Mouse (Mus musculus): ENCODE results near the gene Pnma1. TPM values are rescaled to one million over a fixed set of nuclear protein-coding genes. Genes with fewer than 3 reads are reported as not detected.

Pnma1 gene
- polyA plus RNA-seq, 1 experiment from 2014 or later, result 6.5 TPM

DNA sequence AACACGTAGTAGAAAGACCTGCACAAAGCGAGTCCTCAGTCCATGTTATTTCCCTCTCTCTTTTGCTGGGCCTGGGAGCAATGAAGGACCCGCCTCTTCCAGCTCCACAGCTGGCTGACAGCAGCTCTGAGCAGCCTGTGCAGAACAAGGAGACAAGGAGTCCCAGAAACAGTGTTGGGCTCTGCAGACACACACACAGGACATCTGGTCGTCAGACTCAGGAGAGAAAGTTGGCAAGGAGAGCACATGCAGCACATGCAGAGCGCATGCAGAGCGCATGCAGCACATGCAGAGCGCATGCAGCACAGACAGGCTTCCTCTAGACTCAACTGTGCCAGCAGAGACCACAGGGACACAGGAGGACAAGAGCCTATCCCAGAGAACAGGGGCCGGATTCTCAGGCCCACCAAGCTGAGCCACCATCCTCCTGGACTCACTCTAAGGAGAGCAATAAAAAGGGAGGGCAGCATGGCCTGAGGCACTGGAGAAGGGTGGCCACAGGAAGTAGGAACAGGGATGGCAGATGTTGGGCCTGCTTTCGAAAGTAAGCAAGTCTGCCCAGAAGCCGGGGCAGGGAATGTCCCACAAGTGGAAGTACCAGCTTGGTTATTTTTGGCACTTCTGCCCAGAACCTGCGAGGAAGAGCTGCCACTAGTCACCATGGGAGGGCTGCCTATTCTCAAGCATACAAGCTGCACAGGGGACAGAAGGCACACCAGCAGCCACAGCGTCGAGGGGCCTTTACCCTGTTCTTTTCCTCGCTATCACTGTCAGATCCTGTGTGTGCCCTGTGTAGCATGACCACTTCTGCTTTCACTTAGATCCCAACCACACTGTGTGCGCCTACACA, 39.7 kb upstream of the Pnma1 start:
- WGBS, result 65% methylated on average over 15 of the region's 15 CpGs
- peak overlapping the region; percentile 64 for H3K27ac ChIP-seq (replicated peaks)
- no peaks in the 10 kb centered on the region for H3K9me3 ChIP-seq
- H3K4me3 ChIP-seq, result no peak overlapping the region
- H3K36me3 ChIP-seq, result no peaks in the 10 kb centered on the region
- ATAC-seq (replicated peaks), result no peak
- H3K4me2 ChIP-seq (replicated peaks), result no peak overlapping the region
- H3K27me3 ChIP-seq, result no peaks in the 10 kb centered on the region
- H3K4me1 ChIP-seq, result peaks cover 68% of the 10 kb centered on the region
- no peak overlapping the region for H3K9ac ChIP-seq (replicated peaks)

DNA sequence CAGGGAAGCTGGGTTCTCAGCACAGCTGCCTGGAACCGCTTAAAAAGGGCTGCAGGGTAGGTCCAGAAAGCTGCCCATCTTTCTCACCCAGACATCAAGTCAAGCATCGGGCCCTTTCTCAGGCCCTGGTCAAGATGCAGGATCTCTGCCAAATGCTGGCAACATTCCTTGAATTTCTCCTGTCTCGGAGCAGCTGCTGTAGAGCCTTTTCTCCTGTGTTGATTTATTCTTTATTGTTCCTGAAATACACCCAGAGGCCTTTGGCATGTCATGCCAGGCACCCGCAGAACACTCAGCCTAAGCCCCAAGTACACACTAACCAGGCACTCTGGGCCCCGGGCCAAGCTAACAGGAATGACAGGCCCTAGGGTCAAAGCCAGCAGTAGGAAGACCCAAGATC, 38.7 kb upstream of the Pnma1 start:
- Histone ChIP-seq H3K9ac (replicated peaks) (no peak overlapping the region), H3K9me3 (no peaks in the 10 kb centered on the region), H3K36me3 (no peaks in the 10 kb centered on the region), H3K4me3 (no peak overlapping the region), H3K4me1 (peaks cover 63% of the 10 kb centered on the region), H3K27me3 (no peaks in the 10 kb centered on the region), H3K27ac (replicated peaks) (peak overlapping the region; percentile 64), H3K4me2 (replicated peaks) (no peak overlapping the region)
- 41% methylated on average over 5 of the region's 5 CpGs for WGBS
- peak; percentile 31 for ATAC-seq (replicated peaks)

DNA sequence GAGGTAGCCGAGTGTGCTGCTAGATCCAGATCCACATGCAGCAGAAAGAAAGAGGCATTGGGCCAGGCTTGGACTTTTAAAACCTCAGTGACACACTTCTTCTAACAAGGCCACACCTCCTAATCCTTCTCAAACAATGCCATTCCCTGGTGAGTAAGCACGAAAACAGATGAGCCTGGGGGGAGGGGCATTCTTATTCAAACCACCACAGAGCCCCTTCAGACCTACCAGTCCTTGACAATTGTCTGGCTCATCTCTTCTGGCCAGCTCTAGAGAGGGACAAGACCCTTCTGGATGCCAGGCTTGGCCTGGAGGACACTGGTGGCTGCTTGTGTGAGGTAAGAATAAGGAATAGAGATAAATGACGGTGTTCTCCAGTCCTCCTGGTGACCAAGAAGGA, 38.2 kb upstream of the Pnma1 start:
- 38% methylated on average over 3 of the region's 3 CpGs for WGBS
- ATAC-seq (replicated peaks), result no peak
- no peak overlapping the region for H3K4me2 ChIP-seq (replicated peaks)
- H3K27me3 ChIP-seq, result no peaks in the 10 kb centered on the region
- peaks cover 63% of the 10 kb centered on the region for H3K4me1 ChIP-seq
- no peak overlapping the region for H3K9ac ChIP-seq (replicated peaks)
- no peak overlapping the region for H3K4me3 ChIP-seq
- H3K9me3 ChIP-seq, result no peaks in the 10 kb centered on the region
- no peaks in the 10 kb centered on the region for H3K36me3 ChIP-seq
- peak overlapping the region; percentile 64 for H3K27ac ChIP-seq (replicated peaks)

DNA sequence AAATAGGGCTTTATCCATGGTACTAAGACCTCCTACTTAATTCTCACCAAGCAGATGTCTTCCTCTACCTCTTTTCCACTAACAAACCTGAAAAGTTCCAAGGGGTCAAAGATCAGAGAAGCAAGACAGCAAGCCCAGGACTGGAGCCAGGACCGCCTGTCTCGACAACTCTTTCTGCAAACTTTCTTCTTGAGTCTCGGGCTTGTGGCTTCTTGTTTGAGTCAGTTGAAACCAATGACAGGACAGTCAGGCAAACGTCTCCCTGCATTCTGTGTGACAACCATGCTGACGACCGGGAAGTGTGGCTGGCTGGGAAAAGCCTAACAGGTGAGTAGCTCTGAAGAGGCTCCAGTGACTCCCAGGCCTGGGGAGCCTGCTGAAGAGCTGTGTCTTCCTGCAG, 37.3 kb upstream of the Pnma1 start:
- Histone ChIP-seq H3K27me3 (no peaks in the 10 kb centered on the region), H3K4me3 (no peak overlapping the region), H3K36me3 (no peaks in the 10 kb centered on the region), H3K4me2 (replicated peaks) (no peak overlapping the region), H3K9ac (replicated peaks) (no peak overlapping the region), H3K4me1 (peaks cover 63% of the 10 kb centered on the region), H3K9me3 (no peaks in the 10 kb centered on the region), H3K27ac (replicated peaks) (no peak overlapping the region)
- WGBS, result 51% methylated on average over 6 of the region's 6 CpGs
- ATAC-seq (replicated peaks), result no peak

DNA sequence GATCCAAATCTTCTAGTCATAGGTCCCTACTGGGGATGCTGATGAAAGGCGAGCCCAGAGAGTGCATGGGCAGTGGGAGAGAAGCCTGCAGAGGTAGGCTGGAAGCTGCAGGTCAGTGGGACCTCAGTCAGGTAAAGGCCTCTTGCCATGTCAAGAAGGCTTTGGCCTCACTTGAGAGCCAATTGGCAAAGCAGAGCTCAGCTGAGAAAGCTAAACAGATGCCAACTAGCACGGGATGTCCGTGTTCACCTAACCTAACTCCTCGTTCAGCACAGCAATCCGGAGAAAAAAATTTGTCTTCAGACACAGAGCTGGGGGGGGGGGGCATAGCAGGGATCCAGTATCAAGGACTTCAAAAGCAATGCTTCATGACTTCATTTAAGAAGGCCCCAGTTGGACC, 36.7 kb upstream of the Pnma1 start:
- H3K4me3 ChIP-seq, result no peak overlapping the region
- H3K9ac ChIP-seq (replicated peaks), result no peak overlapping the region
- H3K4me2 ChIP-seq (replicated peaks), result no peak overlapping the region
- no peak for ATAC-seq (replicated peaks)
- H3K27ac ChIP-seq (replicated peaks), result no peak overlapping the region
- no peaks in the 10 kb centered on the region for H3K9me3 ChIP-seq
- no peaks in the 10 kb centered on the region for H3K36me3 ChIP-seq
- no peaks in the 10 kb centered on the region for H3K27me3 ChIP-seq
- WGBS, result 64% methylated on average over 5 of the region's 5 CpGs
- H3K4me1 ChIP-seq, result peaks cover 63% of the 10 kb centered on the region

DNA sequence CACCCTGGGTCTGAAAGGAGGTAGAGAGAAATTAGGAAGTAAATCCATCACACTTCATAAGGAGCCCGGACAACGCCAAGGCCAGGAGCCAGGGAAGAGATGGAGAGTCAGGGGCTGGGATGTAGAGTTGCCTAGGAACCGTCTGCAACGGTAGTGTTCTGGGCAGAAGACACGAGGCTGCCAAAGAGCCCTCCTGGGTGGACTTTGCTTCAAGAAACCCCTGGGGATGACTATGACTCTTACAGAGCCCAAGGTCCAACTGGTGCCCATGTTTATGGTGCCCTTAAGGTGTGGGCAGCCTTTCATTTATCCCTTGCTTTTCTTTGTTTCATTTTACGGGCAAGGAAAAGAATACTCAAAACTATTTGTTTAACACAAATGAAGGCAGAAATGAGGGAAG, 33.7 kb upstream of the Pnma1 start:
- no peak for ATAC-seq (replicated peaks)
- 40% methylated on average over 6 of the region's 6 CpGs for WGBS
- H3K4me1 ChIP-seq, result peaks cover 52% of the 10 kb centered on the region
- no peak overlapping the region for H3K4me3 ChIP-seq
- H3K36me3 ChIP-seq, result no peaks in the 10 kb centered on the region
- peak overlapping the region; percentile 58 for H3K27ac ChIP-seq (replicated peaks)
- H3K9ac ChIP-seq (replicated peaks), result no peak overlapping the region
- H3K9me3 ChIP-seq, result no peaks in the 10 kb centered on the region
- H3K27me3 ChIP-seq, result no peaks in the 10 kb centered on the region
- H3K4me2 ChIP-seq (replicated peaks), result no peak overlapping the region

DNA sequence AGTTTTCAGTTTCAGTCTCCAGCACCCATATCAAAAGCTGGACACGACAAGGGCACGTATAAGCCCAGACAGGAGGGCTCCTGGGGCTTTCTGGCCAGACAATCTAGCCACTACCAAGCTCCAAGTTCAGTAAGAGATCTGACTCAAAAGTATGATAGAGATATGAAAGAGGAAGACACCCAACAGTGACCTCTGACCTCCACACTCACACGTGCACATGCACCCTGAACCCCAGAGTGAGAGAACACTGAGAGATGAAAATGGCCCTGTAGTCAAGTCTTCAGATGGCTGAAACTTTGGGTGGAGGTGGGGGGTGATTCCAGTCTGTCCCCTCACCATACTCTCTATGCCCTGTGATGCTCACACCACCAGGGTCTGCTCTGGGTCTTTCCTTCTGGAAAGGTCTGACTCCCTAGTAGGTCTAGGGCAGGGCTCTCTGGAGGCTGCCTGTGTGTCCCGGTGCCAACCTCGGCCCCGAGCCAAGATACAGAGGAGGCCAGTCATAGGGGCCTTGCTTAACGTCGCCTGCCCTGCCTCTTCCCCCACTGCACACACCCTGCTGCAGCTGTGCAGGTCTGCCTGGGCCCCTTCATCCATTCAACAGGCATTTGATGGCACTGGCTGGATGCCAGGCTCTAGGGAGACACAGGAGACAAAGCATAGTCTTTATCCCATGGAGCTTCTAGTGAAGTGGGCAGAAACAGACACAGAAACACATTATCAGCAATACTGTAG, 32.6 kb upstream of the Pnma1 start:
- no peak overlapping the region for H3K4me3 ChIP-seq
- ATAC-seq (replicated peaks), result peak; percentile 82
- WGBS, result 32% methylated on average over 8 of the region's 8 CpGs
- no peak overlapping the region for H3K9ac ChIP-seq (replicated peaks)
- no peaks in the 10 kb centered on the region for H3K9me3 ChIP-seq
- peak overlapping the region; percentile 11; the same call in 1 of the 2 replicates for H3K4me2 ChIP-seq (replicated peaks)
- H3K4me1 ChIP-seq, result peaks cover 57% of the 10 kb centered on the region
- H3K27ac ChIP-seq (replicated peaks), result peak overlapping the region; percentile 58
- no peaks in the 10 kb centered on the region for H3K36me3 ChIP-seq
- no peaks in the 10 kb centered on the region for H3K27me3 ChIP-seq

DNA sequence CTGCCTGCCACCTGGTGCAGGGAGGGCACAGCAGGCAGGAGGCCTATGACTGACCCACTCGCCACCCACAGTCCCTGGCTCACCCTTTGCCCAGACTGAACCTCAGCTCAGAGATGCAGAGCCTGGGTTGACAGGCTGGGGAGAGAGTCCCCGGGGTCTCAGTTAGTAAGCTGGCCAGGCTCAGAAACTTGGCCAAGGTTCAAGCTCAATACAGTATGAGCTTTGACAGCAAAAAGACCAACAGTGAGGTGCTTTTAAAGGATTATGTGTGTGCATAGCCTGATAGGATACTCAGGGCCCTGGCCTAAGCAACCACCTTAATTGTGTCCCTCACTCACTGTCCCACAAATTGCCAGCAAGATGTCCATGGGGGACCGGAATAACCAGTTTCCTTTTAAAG, 31.8 kb upstream of the Pnma1 start:
- Histone ChIP-seq H3K27ac (replicated peaks) (peak overlapping the region; percentile 33; the same call in 1 of the 2 replicates), H3K4me2 (replicated peaks) (no peak overlapping the region)

DNA sequence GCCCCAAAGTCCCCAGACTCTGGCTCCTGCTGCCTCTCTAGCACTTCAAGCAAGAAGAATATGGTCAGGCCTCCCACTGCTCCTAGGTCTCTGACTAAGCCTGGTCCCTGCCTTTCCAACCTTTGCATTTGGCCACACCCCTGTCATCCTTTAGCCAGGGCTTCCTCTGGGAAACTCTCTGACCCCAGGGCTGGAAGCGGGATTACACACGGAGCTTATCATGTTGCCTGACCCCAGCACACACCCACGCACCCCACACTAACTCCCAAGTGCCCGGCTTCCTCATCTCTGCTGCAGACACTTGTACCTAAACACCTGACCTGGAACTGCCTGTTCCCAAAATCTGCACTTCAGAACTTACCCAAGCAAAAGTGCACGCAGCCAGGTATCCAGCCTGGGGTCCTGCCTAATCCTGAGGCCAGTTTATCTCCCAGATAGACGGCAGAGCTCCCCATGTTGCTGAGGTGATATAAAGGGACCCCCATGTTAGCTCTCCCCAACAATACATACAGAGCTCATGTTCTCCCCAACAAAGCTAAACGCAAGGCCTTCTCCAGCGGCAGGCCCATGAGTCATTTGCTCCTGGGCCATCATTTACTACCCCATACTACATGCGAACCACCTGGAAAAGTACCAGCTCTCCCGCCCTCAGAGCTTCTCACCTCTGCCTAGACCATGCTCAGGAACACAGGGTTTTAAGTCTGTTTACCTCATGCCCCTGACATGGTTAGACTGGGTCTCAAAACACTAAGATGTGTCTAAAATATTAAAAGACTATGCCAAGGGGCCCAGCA, 30.6 kb upstream of the Pnma1 start:
- H3K4me1 ChIP-seq, result peaks cover 64% of the 10 kb centered on the region
- H3K27ac ChIP-seq (replicated peaks), result no peak overlapping the region
- no peaks in the 10 kb centered on the region for H3K27me3 ChIP-seq
- no peak overlapping the region for H3K4me3 ChIP-seq
- whole genome bisulfite sequencing, result 76% methylated on average over 10 of the region's 10 CpGs
- no peak overlapping the region for H3K9ac ChIP-seq (replicated peaks)
- no peaks in the 10 kb centered on the region for H3K9me3 ChIP-seq
- no peak overlapping the region for H3K4me2 ChIP-seq (replicated peaks)
- no peak for ATAC-seq (replicated peaks)
- no peaks in the 10 kb centered on the region for H3K36me3 ChIP-seq

More for the DNA sequence above, 31.8 kb upstream of the Pnma1 start:
- H3K9ac ChIP-seq (replicated peaks), result no peak overlapping the region
- WGBS, result 44% methylated on average over 3 of the region's 3 CpGs
- peaks cover 64% of the 10 kb centered on the region for H3K4me1 ChIP-seq
- H3K36me3 ChIP-seq, result no peaks in the 10 kb centered on the region
- no peak overlapping the region for H3K4me3 ChIP-seq
- H3K27me3 ChIP-seq, result no peaks in the 10 kb centered on the region
- H3K9me3 ChIP-seq, result no peaks in the 10 kb centered on the region
- no peak for ATAC-seq (replicated peaks)

DNA sequence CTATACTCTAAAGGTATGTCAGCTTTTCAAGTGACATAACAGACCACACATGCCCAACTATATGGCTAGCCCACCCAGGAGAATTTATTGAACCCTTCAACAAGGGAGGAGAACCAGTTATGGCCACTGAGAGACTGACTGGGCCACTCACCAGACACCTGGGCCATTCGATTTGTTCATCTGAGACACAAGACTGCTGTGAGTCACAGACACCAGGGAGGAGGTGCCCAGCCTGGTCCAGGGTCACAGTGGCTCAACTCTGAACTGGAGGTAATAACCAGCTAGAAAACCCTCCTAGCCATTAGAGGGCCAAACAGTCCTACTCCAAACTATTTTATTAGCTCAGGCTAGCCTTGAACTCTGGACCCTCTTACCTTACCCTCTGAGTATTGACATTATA, 29.8 kb upstream of the Pnma1 start:
- Histone ChIP-seq H3K4me1 (peaks cover 68% of the 10 kb centered on the region), H3K9ac (replicated peaks) (no peak overlapping the region), H3K4me3 (no peak overlapping the region), H3K27me3 (no peaks in the 10 kb centered on the region), H3K9me3 (no peaks in the 10 kb centered on the region), H3K27ac (replicated peaks) (no peak overlapping the region), H3K36me3 (peaks cover 6% of the 10 kb centered on the region), H3K4me2 (replicated peaks) (no peak overlapping the region)
- WGBS, result 62% methylated on average over 1 of the region's 1 CpGs
- no peak for ATAC-seq (replicated peaks)

DNA sequence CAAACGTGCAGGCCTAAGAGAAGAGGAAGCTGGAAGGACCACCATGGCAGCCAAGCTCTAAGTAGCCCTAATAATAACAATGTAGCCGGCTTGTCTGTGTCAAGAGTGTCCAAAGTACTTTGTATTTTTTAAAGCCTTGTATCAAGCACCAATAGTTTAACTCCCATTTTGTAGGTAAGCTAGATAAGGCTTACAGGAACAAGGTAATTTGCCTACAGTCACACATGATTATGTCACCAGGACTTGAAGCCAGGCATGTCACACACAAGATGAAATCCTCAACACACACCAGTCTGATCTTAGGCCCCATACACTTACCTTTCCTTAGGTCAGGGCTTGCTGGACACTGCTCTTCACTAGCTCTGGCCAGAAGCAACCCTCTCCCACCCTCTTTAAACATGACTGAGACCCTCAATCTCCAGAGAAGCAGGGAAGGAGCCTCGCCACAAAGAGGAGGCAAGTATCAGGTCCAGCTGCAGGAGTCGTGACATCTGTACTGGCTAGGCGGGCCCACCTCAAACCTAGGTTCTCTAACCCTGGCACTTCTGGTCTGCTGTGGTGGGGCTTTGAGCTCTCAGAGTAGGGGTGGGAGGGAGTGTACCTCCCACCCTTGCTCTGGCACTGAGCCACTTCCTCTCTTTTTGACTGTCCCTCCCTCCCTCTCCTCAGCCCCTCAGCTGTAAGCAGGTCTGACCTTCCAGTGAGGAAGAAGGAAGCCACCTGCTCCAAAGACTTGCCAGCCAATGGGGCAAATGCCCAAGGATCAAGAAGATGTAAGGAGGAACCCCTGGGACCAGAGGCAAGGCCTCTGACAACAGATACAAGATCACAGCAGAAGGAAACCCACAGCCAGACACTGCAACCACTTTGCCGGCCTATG, 28.8 kb upstream of the Pnma1 start:
- H3K4me1 ChIP-seq, result peaks cover 70% of the 10 kb centered on the region
- no peak for ATAC-seq (replicated peaks)
- H3K9me3 ChIP-seq, result no peaks in the 10 kb centered on the region
- H3K27me3 ChIP-seq, result no peaks in the 10 kb centered on the region
- peaks cover 10% of the 10 kb centered on the region for H3K36me3 ChIP-seq
- H3K27ac ChIP-seq (replicated peaks), result peak overlapping the region; percentile 97
- no peak overlapping the region for H3K4me2 ChIP-seq (replicated peaks)
- peak overlapping the region; percentile 74; the same call in 1 of the 2 replicates for H3K9ac ChIP-seq (replicated peaks)
- WGBS, result 46% methylated on average over 6 of the region's 6 CpGs
- H3K4me3 ChIP-seq, result no peak overlapping the region

All from forebrain, embryonic 15.5 days (tissue).